Mouse (Mus musculus) heart, postnatal 36 days (tissue): ENCODE data around the gene Il3. TPM values are rescaled to one million over a fixed set of nuclear protein-coding genes. Genes with fewer than 3 reads are reported as not detected.

Experiments used
- DNase-seq, 2 experiments: peaks; one replicate each; pipeline ENCODE4 v3.0.0; 2021 to 2022
- intact Hi-C: fragments of 180-260 bp; cut with DNase I; formaldehyde crosslinking; loops from one replicate; pipeline ENCODE4 v1.15.1; 2025
- total RNA-seq, 2 experiments: library from RNA; stranded (reverse); gene quantifications; 2 replicates each; pipeline ENCODE4 v1.2.3; 2021

Il3 gene
- total RNA-seq, 2 experiments from 2014 or later: not detected

DNA sequence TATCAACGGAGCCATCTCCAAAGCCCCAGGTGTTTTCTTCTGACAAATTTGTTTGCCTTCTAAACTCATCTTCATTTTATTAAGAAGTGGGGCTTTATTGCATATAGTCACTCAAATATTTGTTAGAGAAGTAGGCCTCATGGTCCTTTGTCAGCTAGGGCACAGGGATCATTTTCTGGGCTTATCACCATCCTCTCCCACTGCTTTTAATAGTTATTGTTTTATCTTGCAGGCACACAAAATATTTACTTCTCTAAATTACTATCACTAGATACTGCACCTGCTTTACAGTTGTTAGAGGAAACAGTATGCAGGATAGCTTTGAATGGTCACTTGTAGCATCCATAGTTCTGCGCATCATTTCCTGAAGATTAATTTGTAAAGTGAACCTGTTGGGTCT lies 25.1 kb upstream of the Il3 start:
- intact Hi-C loops: no loop called here
- no peak for DNase-seq

DNA sequence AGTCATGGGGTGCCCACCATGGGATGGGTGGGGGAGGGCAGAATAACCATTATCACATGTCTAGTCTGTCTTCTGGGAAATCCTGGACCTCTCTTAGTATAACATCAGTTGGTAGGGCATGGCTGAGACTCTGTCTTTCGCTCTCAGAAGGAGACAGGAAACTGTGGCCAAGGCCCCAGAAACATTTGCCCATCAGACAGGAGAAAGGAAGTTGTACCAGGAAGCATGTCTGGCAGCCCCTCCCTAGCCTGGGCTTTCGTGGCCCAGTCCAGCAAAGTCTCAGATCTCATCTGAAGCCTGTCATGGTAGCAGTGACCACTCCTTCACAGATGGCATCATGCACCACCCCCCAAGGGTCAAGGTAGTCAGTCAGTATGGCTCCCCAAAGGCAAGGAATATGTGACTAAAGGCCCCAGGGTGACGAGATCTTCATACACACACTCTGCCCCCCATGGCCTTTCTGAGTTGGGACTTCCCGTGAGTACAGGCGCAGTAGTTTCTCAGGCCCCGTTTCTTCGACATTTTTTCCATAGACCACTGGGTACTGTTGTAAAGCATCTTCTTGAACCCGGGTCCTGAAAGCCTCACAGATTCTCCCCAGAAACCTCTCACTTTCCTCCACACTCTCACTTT lies 20.9 kb upstream of the Il3 start:
- intact Hi-C loops: no loop called here
- no peak for DNase-seq

DNA sequence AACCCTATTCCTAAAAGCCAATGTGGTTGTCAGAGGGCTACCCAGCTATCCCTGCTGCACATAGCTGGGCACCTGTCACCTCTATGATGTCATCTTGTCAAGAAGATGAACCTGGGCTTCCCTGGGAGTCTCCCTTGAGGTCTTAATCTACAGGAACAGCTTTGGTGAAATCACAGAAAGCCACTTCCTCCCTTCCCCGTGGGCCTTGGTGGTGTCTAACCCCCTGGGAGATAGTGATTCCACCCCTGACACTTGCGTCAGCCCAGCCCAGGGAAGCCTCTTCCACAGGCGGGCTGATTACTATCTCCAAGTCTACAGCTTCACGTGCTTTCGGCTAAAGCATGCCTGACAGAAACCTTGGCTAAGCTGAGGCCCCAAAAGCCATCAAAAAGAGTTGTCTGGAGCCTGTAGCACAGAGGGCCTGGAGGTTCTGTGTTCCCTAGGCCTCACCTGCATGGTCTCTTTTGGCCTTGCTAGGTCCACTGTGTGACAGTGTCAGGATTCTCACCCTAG lies 4.4 kb upstream of the Il3 start:
- intact Hi-C loops: no loop called here
- DNase-seq: no peak

DNA sequence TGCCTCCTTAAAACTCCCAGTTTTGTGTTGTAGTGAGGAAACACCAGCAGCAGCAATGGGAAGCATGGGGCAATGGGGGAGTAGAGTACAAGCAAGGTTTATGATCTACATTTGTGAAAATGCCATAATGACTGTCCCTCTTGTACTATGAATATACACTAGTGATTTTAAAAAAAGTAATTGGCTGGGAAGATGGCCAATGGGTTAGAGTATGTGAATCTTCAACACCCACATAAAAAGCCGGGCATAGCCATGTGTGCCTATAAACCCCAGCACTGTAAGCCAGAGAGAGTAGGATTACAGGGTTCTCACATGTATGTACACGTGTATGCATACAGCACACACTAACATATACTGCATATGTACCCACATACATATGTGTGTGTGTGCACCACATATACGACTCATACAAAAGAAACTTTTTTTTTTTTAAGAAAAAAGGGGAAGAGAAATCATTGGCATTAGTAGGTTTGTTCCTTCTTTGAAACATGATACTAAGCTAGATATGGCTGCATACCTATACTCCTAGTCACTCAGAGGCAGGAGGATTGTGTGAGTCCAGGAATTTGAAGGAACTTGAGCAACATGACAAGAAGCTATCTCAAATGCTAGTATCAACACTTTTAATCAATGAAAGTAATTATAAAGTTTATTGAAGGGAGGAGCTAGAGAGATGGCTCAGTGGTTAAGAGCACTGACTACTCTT lies 2.3 kb upstream of the Il3 start:
- DNase-seq: no peak
- intact Hi-C loops: no loop called here

DNA sequence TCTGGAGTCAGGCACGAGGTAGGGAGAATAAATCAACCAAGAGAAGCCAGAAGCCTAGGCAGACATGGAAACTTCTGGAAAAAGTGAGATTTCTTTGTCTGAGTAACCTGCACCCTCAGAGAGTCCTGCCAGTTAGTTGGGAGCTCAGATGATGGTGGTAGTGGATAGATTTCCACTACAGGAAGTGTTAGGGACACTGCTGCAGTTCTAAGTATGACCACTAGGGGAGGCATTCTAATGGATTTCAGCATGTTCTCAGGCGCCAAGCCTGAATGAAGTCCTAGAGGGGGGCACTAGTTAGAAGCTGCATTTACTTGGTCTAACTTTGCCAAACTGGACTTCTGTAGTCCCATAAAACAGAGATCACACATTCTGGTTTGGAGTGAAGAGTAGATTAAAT lies 2.5 kb downstream of the Il3 start:
- peak; percentile 37 to 63 for DNase-seq
- intact Hi-C loops: no loop called here

DNA sequence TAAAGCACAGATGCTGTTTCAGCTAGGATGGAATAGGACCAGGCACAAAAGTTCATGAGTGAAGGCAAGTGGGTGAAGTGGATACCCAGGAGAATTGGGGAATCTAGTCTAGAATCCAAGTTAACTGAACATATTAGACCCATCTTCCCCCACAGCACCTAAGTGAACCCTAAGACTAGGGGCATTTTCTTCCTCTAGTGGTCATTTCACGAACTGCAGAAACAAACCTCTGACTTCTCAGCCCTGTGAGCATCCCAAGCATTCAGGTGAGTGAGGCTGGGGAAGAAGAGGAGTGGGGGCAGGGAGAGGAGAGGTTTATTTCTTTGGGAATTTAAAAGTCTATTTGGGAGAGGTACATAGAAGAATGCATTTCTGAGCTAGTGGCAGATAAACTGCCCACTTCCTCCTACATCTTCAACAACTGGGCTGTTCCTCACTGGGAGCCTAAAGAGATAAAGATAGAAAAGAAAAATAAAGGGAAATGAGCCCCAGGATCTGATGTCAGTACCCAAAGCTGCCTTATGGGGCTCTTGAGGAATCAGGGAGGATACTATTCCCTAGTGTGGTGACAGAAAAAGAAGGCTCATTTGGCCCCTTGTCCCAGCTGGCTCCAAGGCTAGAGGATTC lies 3.6 kb downstream of the Il3 start:
- intact Hi-C loops: no loop called here
- no peak for DNase-seq

DNA sequence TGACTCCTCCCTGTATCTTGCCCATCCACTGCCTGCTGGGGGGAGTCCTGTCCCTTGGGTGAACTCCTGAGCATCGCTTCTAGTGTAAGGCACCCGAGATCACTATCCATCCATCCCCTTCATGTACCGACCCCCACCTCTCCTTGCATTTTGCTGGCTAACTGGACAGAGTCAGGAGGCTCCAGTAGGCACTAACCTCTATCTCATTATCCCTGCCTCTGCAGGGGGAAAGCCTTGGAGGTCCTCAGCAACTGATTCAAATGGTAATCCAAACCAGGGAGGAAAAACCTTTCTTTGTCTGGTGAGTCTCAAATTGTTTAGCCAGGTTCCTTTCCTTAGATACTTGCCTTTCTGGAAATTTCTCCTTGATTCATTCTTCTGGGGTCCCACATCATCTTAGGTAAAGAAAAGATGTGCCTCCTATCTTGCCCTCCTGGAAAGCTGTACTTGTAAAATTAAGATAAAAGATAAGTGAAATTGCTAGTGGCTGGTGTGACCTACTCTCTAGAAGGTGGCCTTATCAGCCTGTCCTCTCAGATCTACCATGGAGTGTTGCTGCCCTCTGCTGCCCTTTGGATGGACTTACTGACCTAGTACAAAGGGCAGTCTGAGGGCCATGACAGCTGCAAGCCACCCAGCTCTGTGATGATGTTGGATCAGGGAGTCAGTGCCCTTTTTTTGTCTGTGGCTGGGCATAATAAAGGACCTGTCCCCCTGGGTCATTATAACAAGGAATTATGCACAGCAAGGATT lies 10.3 kb downstream of the Il3 start:
- intact Hi-C loops: loop anchor here (1.0 to 5.0 kb wide), 5 partner anchors 111 to 519 kb away; no protein-coding TSS in a partner anchor
- DNase-seq: peak; percentile 69 to 78

DNA sequence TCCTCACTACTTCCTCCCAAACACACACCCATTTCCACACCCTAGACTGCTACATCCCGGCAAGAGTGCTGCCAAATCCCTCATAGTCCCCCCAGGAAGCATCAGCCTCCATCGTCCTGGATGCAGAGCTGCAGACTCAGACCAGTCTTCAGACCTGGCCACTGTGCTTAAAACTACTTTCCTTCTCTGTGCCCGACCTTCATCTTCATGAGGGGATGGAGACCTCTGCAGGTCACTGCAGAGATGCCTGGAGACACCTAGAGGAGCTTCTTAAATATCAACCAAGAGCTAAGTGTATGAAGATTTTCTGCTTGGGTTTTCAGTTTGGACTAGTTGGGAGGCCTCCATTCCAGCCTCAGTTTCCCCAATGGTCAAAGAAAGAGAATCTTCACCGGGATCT lies 13.0 kb downstream of the Il3 start:
- peak in 1 of 2 experiments; percentile 11 for DNase-seq
- intact Hi-C loops: no loop called here

DNA sequence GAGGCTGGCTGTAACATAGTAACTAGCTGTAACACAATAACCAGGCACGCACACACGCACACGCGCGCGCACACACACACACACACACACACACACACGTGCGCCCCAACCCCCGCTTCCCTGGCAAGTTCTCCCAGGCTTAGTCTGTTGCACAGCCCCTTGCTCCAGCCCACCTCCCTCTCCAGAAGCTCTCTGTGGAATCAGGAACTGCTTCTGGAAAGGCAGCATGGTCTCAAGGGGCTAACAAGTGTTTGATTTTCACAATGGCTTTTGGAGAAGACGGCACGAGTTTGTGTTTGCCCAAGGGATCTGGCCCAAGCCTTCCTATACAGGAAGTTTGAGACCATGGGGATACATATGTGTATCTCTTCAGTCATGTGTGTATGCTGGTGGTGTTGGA lies 16.5 kb downstream of the Il3 start:
- no peak for DNase-seq
- intact Hi-C loops: no loop called here

DNA sequence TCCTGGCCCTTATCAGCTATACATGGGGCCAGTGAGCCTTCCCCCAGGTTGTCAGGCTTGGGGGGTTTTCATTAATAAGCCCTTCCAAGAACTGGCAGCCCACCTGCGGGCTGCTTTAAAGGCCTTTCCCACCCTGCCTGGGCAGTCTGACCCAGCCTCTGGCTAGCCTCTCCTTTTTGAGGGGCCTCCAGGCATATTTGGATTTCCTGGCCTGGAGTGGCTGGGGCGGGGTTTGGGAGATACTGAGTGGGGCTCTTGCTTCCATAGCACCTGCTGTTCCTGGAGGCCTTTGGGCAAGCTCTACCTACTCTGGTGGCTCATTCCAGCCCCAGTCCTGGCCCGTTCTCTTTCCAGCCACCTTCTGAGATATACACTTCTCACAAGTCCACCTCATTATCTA lies 17.3 kb downstream of the Il3 start:
- intact Hi-C loops: no loop called here
- no peak for DNase-seq

DNA sequence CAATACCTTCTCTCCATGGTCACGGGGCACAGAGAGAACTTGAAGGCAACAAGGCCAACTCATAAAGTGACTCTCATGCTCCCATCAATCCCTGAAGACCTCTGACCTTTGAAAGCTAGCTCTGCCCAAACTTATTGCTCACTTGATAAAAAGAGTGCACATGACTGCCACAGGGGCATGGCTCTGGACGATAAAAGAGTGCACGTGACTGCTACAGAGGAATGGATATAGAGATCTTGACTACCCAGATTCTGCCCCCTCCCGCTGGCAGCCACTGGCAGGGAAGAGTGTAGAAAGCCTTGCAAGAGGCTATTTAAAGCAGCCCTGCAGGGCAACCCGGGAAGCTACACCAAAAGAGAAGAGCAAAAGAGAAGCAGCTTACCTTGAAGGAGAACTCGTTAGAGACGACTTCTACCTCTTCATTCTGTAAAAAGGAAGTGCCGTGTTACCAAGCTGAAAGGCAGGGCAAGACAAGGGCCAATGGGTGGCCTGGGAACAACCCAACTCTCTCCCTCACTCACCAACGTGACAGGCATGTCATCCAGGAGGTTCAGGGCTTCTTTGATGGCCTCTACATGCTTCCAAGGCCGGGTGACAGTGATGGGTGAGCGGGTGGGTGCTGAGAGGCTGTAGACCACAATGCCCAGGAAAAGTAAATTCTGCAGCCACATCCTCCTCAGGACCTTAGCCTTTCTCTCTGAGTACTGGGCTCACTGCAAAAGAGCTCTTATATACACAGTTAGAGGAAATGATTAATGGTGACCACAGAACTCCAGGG lies 17.9 kb downstream of the Il3 start, which contains the start of gene Csf2:
Gene Csf2, minus strand, starts transcription at position 728 of the 778 bp plus-strand sequence.
- DNase-seq: no peak
- intact Hi-C loops: no loop called here

DNA sequence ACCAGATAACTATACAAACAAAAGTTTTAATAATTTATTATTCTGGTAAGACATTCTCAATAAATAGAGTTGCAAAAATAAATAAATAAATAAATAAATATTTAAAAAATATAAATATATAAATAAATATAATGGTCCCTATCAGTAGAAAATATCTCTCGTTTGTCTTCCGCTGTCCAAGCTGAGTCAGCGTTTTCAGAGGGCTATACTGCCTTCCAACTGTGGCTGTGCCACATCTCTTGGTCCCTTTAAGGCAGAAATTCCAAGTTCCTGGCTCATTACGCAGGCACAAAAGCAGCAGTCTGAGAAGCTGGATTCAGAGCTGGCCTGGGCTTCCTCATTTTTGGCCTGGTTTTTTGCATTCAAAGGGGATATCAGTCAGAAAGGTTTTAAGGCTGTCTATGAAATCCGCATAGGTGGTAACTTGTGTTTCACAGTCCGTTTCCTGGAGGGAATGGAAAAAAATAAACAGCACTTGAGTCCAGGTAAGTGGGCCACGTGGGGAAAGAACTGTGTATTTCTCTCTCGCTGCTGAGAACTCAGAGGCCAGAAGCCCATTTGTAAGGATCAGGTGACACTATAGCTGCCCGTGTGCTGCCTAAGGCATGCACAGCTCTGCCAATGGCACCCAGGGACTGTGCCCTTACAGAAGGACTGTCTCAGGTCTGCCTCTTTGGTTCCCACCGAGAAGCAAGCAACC lies 19.7 kb downstream of the Il3 start:
- no peak for DNase-seq
- intact Hi-C loops: no loop called here

DNA sequence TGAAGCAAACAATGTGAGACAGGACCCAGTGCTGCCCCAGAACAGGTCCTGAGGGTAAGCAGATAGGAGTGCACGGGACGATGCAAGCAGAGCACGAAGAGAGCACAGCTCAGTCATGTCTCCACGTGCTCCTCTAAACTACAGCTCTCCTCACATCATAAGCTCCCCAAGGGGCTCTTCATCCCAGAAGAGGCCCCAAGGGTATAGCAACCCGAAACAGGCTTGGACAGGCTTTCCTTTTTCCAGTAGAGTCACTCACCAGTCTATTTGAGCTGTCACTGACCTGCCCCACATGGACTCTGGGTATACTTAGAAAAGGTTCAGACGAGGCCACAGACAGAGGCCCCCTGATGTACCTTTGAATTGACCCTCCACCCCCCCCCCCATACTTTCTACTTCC lies 22.6 kb downstream of the Il3 start:
- no peak for DNase-seq
- intact Hi-C loops: no loop called here

DNA sequence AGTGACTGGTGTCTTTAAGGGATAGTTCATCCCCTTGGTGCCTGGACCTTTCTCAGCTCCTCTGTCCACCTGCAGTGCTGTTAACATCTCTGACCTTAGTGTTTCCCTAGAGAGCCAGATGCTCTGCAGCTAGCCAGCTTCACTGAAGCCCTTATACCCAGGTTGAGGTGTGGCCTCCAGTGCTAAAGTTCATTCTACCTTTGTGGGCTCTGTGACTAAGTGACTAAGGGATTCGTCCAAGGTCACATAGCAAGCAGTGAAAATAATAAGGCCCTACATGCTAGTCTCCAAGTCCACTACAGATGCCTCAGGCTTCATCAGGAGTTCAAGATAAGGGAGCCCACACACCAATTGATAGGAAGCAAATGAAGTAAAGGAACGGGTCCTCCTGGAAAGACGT lies 24.6 kb downstream of the Il3 start:
- DNase-seq: no peak
- intact Hi-C loops: no loop called here

DNA sequence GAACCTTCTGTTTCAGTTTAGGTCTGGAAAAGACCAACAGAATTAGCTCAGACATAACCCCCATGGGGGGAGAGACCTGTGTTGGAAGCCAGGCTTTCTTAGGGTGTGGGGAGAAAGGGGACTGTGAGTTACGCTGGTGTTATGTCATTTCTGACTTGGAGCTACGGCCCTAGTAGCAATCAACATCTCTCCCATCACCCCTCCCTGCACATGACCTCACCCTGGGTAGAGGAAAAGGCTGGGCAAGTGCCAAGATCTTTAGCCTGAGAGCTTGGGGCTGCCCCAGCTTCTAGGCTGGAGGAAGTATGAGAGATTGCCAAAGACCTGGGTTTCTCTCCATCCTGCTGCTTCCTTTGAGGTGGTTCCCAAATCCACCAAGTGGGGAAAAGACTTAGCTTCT lies 30.1 kb downstream of the Il3 start:
- intact Hi-C loops: no loop called here
- DNase-seq: peak; percentile 46 to 53

DNA sequence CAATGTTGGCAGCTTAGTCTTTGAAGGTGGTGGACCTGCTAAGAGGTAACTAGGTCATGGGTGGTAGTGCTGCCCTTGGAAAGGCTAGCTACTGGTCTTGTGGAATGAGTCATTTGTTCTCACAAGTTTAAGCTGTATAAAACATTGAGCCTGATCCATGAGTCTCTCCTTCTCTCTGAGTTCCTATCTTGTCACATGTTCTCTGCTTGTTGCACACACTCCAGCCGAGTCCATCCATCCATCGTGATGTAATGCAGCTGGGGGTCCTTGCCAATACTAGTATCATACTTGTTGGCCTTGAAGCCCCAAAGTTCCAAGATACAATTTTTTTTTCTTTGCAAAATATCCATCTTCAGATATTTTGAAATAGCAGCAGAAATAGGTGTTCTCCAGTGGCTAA lies 39.6 kb downstream of the Il3 start:
- intact Hi-C loops: no loop called here
- peak in 1 of 2 experiments; percentile 38 for DNase-seq

DNA sequence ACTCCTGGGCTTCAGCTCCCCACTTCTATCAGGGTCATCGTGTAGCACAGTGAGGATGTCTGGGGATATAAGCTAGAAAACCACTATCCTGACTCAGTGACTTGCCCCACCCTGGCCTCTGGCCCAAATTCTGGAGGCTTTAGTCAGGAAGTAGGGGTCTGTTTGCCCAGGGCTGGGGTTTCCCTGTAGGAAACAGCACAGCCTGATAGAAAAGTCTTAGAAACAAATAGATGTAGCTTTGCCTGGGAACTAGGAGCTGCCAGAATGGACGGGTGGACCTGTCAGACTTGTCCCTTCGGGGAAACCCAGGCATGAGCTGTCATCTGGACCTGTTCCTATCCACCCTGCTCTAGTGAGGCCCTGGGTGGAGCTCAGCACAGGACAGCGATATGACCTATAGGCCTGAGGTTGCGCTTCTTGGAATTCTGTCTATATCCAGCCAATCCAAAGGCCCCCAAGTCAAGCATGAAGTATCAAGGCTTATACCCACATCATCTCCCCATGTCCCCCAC lies 42.5 kb downstream of the Il3 start:
- no peak for DNase-seq
- intact Hi-C loops: no loop called here

DNA sequence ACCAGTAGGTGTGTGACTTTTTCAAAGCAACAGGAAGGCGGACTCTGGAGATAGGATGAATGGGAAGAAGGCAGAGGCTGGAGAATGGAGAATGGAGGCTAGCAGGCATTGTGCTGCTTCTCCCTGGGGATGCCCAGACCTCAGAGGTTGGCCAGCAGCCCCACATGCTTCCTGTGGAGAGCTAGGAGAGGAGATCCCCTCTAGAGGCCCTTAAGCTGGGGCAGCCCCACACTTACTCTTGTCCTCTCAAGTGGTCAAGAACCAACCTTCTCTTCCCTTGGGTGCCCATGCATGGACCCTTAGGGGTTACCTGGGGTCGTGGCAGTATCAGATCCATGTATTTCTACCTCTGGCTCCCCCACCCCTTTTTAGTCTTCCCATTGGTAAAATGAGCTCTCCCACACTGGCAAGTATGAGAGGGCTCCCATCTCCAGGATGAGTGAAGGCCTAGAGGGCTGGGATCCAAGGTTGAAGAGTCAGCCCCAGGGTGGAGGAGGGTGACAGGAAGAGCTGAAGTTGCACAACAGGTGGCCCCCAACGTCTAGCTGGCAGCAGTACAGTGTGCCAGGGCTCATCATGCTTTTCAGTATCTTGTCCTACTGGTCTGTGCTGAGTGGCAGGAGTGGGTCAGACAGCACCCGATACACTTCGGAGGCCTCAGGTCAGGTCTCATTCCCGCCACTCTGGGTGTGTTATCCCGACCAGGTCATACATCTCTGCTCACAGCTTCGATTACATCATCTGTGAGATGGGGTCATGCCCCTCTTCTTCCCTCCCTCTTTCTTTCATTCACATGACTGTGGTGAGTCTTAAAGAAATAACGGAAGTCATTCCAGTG lies 43.2 kb downstream of the Il3 start:
- intact Hi-C loops: no loop called here

More for the DNA sequence above, 43.2 kb downstream of the Il3 start:
- DNase-seq: no peak
